Mouse (Mus musculus): ENCODE results near the gene Nckap5. TPM values are rescaled to one million over a fixed set of nuclear protein-coding genes. Genes with fewer than 3 reads are reported as not detected.

Gene Nckap5
- polyA plus RNA-seq, 1 experiment from 2014 or later: 2.7 TPM

DNA sequence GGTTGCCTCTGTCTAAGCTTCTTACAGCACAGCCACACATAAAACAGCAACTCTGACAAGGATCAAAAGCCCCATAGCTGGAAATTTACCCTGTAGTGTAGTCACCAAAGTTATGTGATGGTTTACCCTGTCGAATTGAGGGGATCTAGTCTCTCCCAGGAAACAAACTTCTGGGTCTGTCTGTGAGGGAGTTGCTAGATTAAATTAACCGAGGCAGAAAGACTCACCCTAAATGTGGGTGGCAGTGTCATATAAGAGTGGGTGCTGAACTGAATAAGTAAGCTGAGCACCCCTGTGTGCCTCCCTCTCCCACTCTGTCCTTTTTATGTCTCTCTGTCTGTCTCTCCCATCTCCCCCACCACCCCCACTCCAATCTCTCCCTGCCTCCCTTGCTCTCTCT is 425.1 kb downstream of the Nckap5 start:
- H3K27me3 ChIP-seq (ENCODE audit: control insufficient read depth, insufficient read depth, low read length): no peaks in the 10 kb centered on the region
- H3K9me3 ChIP-seq (ENCODE audit: control insufficient read depth, low read length): no peaks in the 10 kb centered on the region
- no peak overlapping the region for H3K4me3 ChIP-seq (ENCODE audit: low read depth, low read length)
- H3K36me3 ChIP-seq (ENCODE audit: control insufficient read depth, insufficient read depth, low read length): no peaks in the 10 kb centered on the region
- DNase-seq (ENCODE audit: low spot score) (no peak), ATAC-seq (ENCODE audit: insufficient number of reproducible peaks, low FRiP score, low TSS enrichment, low read depth) (no peak)
- H3K27ac ChIP-seq (replicated peaks; ENCODE audit: low read depth, low read length): no peak overlapping the region
- WGBS: 70% methylated on average over 2 of the region's 2 CpGs
- H3K4me1 ChIP-seq (ENCODE audit: control insufficient read depth, insufficient read depth, low read length): no peaks in the 10 kb centered on the region
- H3K9ac ChIP-seq (ENCODE audit: low read length): no peak overlapping the region
- no peak overlapping the region for H3K4me2 ChIP-seq (ENCODE audit: low read depth, severe bottlenecking)

DNA sequence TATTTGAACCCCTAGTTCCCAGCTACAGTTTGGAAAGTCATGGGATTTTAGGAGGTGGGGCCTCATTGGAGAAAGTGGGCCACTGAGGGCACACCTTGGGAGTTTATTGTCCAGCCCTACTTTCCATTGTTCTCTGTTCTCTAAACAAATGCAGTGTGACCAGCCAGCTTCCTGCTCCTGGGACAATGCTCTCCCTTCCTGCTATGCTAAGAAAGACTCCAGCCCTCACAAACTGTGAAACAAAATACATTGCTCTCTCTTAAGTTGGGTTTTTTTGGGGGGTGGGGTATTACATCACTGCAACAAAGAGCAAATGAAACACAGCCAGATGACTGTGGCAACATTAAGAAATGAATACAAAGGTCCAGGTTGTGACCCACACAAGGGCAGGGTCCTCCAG is 426.6 kb downstream of the Nckap5 start:
- H3K36me3 ChIP-seq (ENCODE audit: control insufficient read depth, insufficient read depth, low read length): no peaks in the 10 kb centered on the region
- no peak for ATAC-seq (ENCODE audit: insufficient number of reproducible peaks, low FRiP score, low TSS enrichment, low read depth)
- no peak overlapping the region for H3K27ac ChIP-seq (replicated peaks; ENCODE audit: low read depth, low read length)
- H3K9ac ChIP-seq (ENCODE audit: low read length): no peak overlapping the region
- no peak overlapping the region for H3K4me2 ChIP-seq (ENCODE audit: low read depth, severe bottlenecking)
- no peaks in the 10 kb centered on the region for H3K4me1 ChIP-seq (ENCODE audit: control insufficient read depth, insufficient read depth, low read length)
- no peak for DNase-seq (ENCODE audit: low spot score)
- H3K4me3 ChIP-seq (ENCODE audit: low read depth, low read length): no peak overlapping the region
- no peaks in the 10 kb centered on the region for H3K27me3 ChIP-seq (ENCODE audit: control insufficient read depth, insufficient read depth, low read length)
- H3K9me3 ChIP-seq (ENCODE audit: control insufficient read depth, low read length): no peaks in the 10 kb centered on the region

DNA sequence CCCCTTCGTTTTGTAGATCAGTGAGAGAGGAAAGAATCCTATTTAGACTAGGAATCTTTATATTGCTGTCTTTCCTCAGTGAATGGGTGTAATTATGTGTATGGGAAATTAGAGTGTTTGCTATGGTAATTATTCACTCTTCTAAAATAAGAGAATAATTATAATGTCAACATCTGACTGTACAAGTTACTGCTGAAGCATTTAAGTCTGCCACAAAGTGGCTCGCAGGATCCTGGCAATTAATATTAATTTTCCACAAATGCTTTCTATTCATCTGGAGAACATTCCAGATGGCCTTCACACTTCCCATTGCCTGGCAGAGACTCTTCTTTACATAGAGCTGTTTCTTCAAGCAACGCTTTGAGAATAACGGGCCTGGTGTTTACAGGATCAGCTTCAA is 439.4 kb downstream of the Nckap5 start:
- Histone ChIP-seq H3K9ac (ENCODE audit: low read length) (no peak overlapping the region), H3K27me3 (ENCODE audit: control insufficient read depth, insufficient read depth, low read length) (no peaks in the 10 kb centered on the region), H3K4me2 (ENCODE audit: low read depth, severe bottlenecking) (no peak overlapping the region), H3K27ac (replicated peaks; ENCODE audit: low read depth, low read length) (no peak overlapping the region), H3K9me3 (ENCODE audit: control insufficient read depth, low read length) (no peaks in the 10 kb centered on the region), H3K36me3 (ENCODE audit: control insufficient read depth, insufficient read depth, low read length) (no peaks in the 10 kb centered on the region), H3K4me3 (ENCODE audit: low read depth, low read length) (no peak overlapping the region), H3K4me1 (ENCODE audit: control insufficient read depth, insufficient read depth, low read length) (no peaks in the 10 kb centered on the region)
- WGBS: 89% methylated on average over 4 of the region's 4 CpGs
- DNase-seq (ENCODE audit: low spot score) (no peak), ATAC-seq (ENCODE audit: insufficient number of reproducible peaks, low FRiP score, low TSS enrichment, low read depth) (no peak)

DNA sequence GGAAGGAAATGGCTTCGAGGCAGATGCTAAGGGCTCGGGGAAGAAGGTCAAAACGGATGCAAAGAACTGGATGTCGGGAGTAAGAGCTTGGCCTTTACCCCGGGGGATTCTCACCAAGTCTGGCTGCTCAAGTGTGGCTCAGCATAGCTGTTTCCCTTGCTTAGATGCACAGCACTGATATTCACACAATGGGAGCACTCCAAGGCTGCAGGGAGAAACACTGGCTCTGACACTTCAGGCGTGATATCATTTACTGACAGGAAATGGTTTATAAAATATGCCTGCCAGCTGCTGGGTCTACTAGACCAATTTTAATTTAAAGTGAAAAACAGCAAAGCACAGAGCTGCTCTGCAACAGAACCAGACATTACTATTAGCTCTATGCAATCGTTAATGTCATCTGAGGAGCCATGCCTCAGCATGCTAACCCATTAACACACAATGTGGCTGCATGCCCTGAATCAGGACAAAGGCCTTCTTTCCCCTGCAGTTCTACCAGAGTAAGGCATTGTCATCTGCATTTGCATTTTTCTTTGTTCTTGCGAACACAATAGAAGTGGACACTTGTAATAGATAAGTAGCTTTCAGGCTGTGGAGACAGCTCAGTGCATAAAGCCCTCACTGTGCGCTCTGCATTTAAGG is 453.1 kb downstream of the Nckap5 start:
- Histone ChIP-seq H3K9me3 (ENCODE audit: control insufficient read depth, low read length) (no peaks in the 10 kb centered on the region), H3K27ac (replicated peaks; ENCODE audit: low read depth, low read length) (no peak overlapping the region), H3K4me2 (ENCODE audit: low read depth, severe bottlenecking) (no peak overlapping the region), H3K4me1 (ENCODE audit: control insufficient read depth, insufficient read depth, low read length) (no peaks in the 10 kb centered on the region), H3K9ac (ENCODE audit: low read length) (no peak overlapping the region), H3K27me3 (ENCODE audit: control insufficient read depth, insufficient read depth, low read length) (no peaks in the 10 kb centered on the region), H3K36me3 (ENCODE audit: control insufficient read depth, insufficient read depth, low read length) (no peaks in the 10 kb centered on the region), H3K4me3 (ENCODE audit: low read depth, low read length) (no peak overlapping the region)
- ATAC-seq (ENCODE audit: insufficient number of reproducible peaks, low FRiP score, low TSS enrichment, low read depth): no peak
- WGBS: 74% methylated on average over 9 of the region's 9 CpGs
- no peak for DNase-seq (ENCODE audit: low spot score)

DNA sequence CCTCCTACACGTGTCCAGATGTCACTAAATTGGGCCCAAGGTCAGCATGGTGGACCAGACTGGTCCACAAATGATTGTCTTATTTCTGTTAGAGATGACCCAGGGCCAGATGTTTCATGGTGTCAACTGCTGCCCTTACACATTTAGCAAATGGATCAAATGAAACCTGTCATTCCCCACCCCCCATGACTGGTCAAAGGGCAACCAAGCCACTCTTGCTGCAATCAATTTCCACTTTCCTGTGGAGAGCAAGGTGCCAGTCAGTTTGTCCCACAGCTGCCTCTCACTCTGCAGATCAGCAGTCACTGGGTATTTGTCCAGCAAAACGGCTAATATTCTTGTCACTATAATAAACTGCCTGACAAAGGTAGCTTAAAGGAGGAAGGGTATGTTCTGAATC is 463.9 kb downstream of the Nckap5 start:
- DNase-seq (ENCODE audit: low spot score) (no peak), ATAC-seq (ENCODE audit: insufficient number of reproducible peaks, low FRiP score, low TSS enrichment, low read depth) (no peak)
- no peak overlapping the region for H3K27ac ChIP-seq (replicated peaks; ENCODE audit: low read depth, low read length)
- no peak overlapping the region for H3K4me3 ChIP-seq (ENCODE audit: low read depth, low read length)
- H3K27me3 ChIP-seq (ENCODE audit: control insufficient read depth, insufficient read depth, low read length): no peaks in the 10 kb centered on the region
- no peaks in the 10 kb centered on the region for H3K4me1 ChIP-seq (ENCODE audit: control insufficient read depth, insufficient read depth, low read length)
- WGBS: 57% methylated on average over 2 of the region's 2 CpGs
- no peaks in the 10 kb centered on the region for H3K36me3 ChIP-seq (ENCODE audit: control insufficient read depth, insufficient read depth, low read length)
- no peak overlapping the region for H3K9ac ChIP-seq (ENCODE audit: low read length)
- H3K4me2 ChIP-seq (ENCODE audit: low read depth, severe bottlenecking): no peak overlapping the region
- H3K9me3 ChIP-seq (ENCODE audit: control insufficient read depth, low read length): no peaks in the 10 kb centered on the region

DNA sequence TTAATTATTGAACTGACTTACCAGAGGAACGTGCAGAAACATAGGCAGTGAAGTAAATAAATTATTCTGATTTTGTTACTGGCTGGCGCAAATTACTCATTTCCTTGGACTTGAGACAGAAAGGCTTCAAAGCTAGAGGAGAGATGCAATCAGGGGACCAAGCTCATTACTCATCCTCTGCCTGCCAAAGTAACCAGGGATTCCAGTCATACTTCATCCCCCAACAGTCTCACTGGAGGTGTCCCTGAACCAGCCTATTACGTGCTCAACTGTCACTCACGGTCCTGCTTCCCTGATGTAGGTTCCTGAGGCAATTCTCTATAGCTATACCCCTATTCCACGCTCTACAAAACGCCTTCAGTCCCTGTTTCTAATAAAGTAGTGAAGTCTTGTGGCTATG is 466.0 kb downstream of the Nckap5 start:
- Histone ChIP-seq H3K4me2 (ENCODE audit: low read depth, severe bottlenecking) (no peak overlapping the region), H3K4me3 (ENCODE audit: low read depth, low read length) (no peak overlapping the region), H3K4me1 (ENCODE audit: control insufficient read depth, insufficient read depth, low read length) (no peaks in the 10 kb centered on the region), H3K27ac (replicated peaks; ENCODE audit: low read depth, low read length) (no peak overlapping the region), H3K36me3 (ENCODE audit: control insufficient read depth, insufficient read depth, low read length) (no peaks in the 10 kb centered on the region), H3K9ac (ENCODE audit: low read length) (no peak overlapping the region), H3K27me3 (ENCODE audit: control insufficient read depth, insufficient read depth, low read length) (no peaks in the 10 kb centered on the region), H3K9me3 (ENCODE audit: control insufficient read depth, low read length) (no peaks in the 10 kb centered on the region)
- 66% methylated on average over 6 of the region's 6 CpGs for WGBS
- ATAC-seq (ENCODE audit: insufficient number of reproducible peaks, low FRiP score, low TSS enrichment, low read depth) (no peak), DNase-seq (ENCODE audit: low spot score) (no peak)

DNA sequence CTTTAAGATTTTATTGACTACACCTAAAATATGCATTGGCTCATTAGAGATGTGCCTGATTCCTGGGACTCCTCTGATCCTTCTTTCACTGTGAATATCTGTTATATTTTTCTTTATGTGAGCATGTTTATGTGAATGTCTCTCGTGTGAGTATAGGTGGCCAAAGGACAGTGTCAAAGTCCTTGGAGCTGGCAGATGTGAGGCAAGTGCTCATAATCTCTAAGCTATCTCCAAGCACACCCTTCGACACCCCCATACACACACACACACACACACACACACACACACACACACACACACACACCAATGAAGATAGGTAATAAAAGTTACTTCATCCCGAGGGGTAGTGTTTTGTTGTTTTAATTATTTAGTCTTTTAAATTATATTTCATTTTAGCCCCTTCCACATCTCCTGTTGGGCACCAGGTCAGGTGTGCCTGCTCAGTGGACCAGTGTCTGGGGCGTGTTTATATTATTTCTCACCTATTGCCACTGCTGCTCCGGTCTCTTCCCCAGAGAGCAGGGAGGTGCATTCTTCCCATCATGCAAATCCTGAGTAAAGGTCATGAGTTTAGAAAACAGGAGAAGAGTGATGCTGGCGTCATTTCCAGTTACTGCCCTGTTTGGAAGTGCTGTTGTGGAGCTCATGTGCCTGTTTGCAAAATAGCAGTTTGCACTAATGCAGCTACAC is 469.9 kb downstream of the Nckap5 start:
- no peak overlapping the region for H3K4me3 ChIP-seq (ENCODE audit: low read depth, low read length)
- 91% methylated on average over 6 of the region's 6 CpGs for WGBS
- DNase-seq (ENCODE audit: low spot score) (no peak), ATAC-seq (ENCODE audit: insufficient number of reproducible peaks, low FRiP score, low TSS enrichment, low read depth) (no peak)
- no peaks in the 10 kb centered on the region for H3K27me3 ChIP-seq (ENCODE audit: control insufficient read depth, insufficient read depth, low read length)
- H3K9me3 ChIP-seq (ENCODE audit: control insufficient read depth, low read length): no peaks in the 10 kb centered on the region
- H3K9ac ChIP-seq (ENCODE audit: low read length): no peak overlapping the region
- no peak overlapping the region for H3K4me2 ChIP-seq (ENCODE audit: low read depth, severe bottlenecking)
- H3K27ac ChIP-seq (replicated peaks; ENCODE audit: low read depth, low read length): no peak overlapping the region
- H3K4me1 ChIP-seq (ENCODE audit: control insufficient read depth, insufficient read depth, low read length): no peaks in the 10 kb centered on the region
- no peaks in the 10 kb centered on the region for H3K36me3 ChIP-seq (ENCODE audit: control insufficient read depth, insufficient read depth, low read length)

DNA sequence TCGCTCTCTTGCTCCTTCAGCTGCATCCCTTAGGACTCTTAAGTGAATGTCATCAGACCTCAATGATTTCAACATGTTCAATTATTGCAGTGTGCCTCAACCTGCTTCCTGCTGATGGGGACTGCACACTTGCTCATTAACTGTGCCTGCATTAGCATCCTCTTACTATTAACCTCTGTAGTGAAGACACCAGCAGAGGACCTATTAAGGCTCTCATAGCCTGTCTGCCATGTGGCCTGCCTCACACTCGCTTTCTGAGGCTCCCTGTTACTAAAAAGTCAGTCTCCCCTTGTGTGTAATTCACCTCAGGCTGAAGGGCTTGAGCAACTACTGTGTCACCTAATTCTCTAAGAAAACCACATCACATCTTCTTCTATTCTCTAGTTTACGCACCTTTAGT is 470.5 kb downstream of the Nckap5 start:
- H3K27ac ChIP-seq (replicated peaks; ENCODE audit: low read depth, low read length): no peak overlapping the region
- no peaks in the 10 kb centered on the region for H3K9me3 ChIP-seq (ENCODE audit: control insufficient read depth, low read length)
- H3K4me1 ChIP-seq (ENCODE audit: control insufficient read depth, insufficient read depth, low read length): no peaks in the 10 kb centered on the region
- no peak for ATAC-seq (ENCODE audit: insufficient number of reproducible peaks, low FRiP score, low TSS enrichment, low read depth)
- H3K4me2 ChIP-seq (ENCODE audit: low read depth, severe bottlenecking): no peak overlapping the region
- H3K36me3 ChIP-seq (ENCODE audit: control insufficient read depth, insufficient read depth, low read length): no peaks in the 10 kb centered on the region
- no peak overlapping the region for H3K4me3 ChIP-seq (ENCODE audit: low read depth, low read length)
- H3K27me3 ChIP-seq (ENCODE audit: control insufficient read depth, insufficient read depth, low read length): no peaks in the 10 kb centered on the region
- no peak overlapping the region for H3K9ac ChIP-seq (ENCODE audit: low read length)
- no peak for DNase-seq (ENCODE audit: low spot score)
- WGBS: 74% methylated on average over 3 of the region's 3 CpGs

DNA sequence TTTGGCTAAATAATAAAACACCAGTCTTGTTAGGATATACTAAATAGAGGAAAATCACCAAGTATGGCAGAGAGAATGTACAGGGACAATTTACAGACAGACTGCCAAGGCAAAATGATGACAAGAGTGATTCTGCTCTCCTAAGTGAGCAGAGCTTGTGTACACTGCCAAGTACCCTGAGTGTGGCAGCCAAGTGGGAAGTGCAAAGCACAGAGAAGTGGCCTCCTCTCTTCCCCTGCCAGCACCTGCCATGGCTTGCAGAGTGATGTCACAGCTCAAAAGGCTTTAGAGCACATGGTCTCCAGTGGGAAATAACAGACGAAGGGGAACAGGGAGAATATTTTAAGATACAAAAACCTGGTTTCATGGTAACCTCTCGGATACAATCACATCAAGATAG is 488.8 kb downstream of the Nckap5 start:
- H3K9ac ChIP-seq (ENCODE audit: low read length): no peak overlapping the region
- no peak for DNase-seq (ENCODE audit: low spot score)
- H3K27me3 ChIP-seq (ENCODE audit: control insufficient read depth, insufficient read depth, low read length): no peaks in the 10 kb centered on the region
- H3K9me3 ChIP-seq (ENCODE audit: control insufficient read depth, low read length): no peaks in the 10 kb centered on the region
- no peaks in the 10 kb centered on the region for H3K4me1 ChIP-seq (ENCODE audit: control insufficient read depth, insufficient read depth, low read length)
- H3K36me3 ChIP-seq (ENCODE audit: control insufficient read depth, insufficient read depth, low read length): no peaks in the 10 kb centered on the region
- H3K4me2 ChIP-seq (ENCODE audit: low read depth, severe bottlenecking): no peak overlapping the region
- ATAC-seq (ENCODE audit: insufficient number of reproducible peaks, low FRiP score, low TSS enrichment, low read depth): no peak
- H3K4me3 ChIP-seq (ENCODE audit: low read depth, low read length): no peak overlapping the region
- WGBS: 87% methylated on average over 2 of the region's 2 CpGs
- no peak overlapping the region for H3K27ac ChIP-seq (replicated peaks; ENCODE audit: low read depth, low read length)

Measured in limb, embryonic 11.5 days (tissue).